Mouse (Mus musculus) kidney, postnatal 0 days (tissue): ENCODE results near the gene Lhfp. TPM values are rescaled to one million over a fixed set of nuclear protein-coding genes. Genes with fewer than 3 reads are reported as not detected.

Source experiments
- ATAC-seq: fragments of 200-750 bp; cut with Nextera tagmentation; replicated peaks from 2 replicates; pipeline ENCODE4 v1.8.0; 2017; ENCODE audit warnings: low read depth, moderate number of reproducible peaks, moderate TSS enrichment, moderate library complexity; ENCODE audit not compliant: low FRiP score
- DNase-seq: peaks from one replicate; pipeline ENCODE4 v3.0.0-alpha.2; 2016; ENCODE audit warnings: low spot score
- H3K27ac ChIP-seq: fragments of 300-500 bp; sonication (generic); 2 replicates; pipeline ENCODE4 v1.5.1; 2014; ENCODE audit warnings: mild to moderate bottlenecking
- H3K27me3 ChIP-seq: fragments of 300-500 bp; sonication (generic); 2 replicates; pipeline ENCODE4 v1.6.1; 2014; ENCODE audit warnings: low read length, mixed read lengths; ENCODE audit not compliant: insufficient read depth
- H3K36me3 ChIP-seq: fragments of 300-500 bp; sonication (generic); 2 replicates; pipeline ENCODE4 v1.6.1; 2014; ENCODE audit warnings: low read length, mixed read lengths; ENCODE audit not compliant: insufficient read depth
- H3K4me1 ChIP-seq: fragments of 300-500 bp; sonication (generic); replicated peaks from 2 replicates; pipeline ENCODE4 v1.6.1; 2014; ENCODE audit warnings: antibody characterized with exemption, low read length, mixed read lengths; ENCODE audit not compliant: insufficient read depth
- H3K4me2 ChIP-seq: fragments of 300-500 bp; sonication (generic); 2 replicates; pipeline ENCODE4 v1.6.1; 2014; ENCODE audit warnings: mild to moderate bottlenecking, low read length, moderate library complexity, mixed read lengths
- H3K4me3 ChIP-seq: fragments of 300-500 bp; sonication (generic); replicated peaks from 2 replicates; pipeline ENCODE4 v1.5.1; 2014; ENCODE audit warnings: low read depth, low read length
- H3K9ac ChIP-seq: fragments of 300-500 bp; sonication (generic); 2 replicates; pipeline ENCODE4 v1.6.1; 2014; ENCODE audit warnings: low read depth, low read length
- H3K9me3 ChIP-seq: fragments of 300-500 bp; sonication (generic); replicated peaks from 2 replicates; pipeline ENCODE4 v1.6.1; 2016; ENCODE audit warnings: low read length, inconsistent platforms, mixed read lengths
- CTCF ChIP-seq: IDR thresholded peaks from 2 replicates; pipeline ENCODE4 v1.5.1; 2016; ENCODE audit warnings: antibody characterized with exemption, low read depth, mild to moderate bottlenecking, moderate library complexity
- WGBS: fragments of 180-500 bp; shearing (Covaris S2); extraction: QIAGEN DNeasy Blood & Tissue Kit; methylation state at CpG from one replicate; pipeline ENCODE4 v1.1.7; 2014; 5-methylcytosine and 5-hydroxymethylcytosine counted together
- polyA plus RNA-seq: library from polyadenylated mRNA; unstranded; fragments of >200 nt; fragmentation: Nextera tagmentation; extraction: Ambion mirVana; gene quantifications from 2 replicates; pipeline ENCODE4 v1.2.1, GENCODE M21; 2015

Gene Lhfp
- polyA plus RNA-seq, 1 experiment from 2014 or later: 161 TPM

GRCm38 (mm10) chr3:53145946-53146345 lies 104.6 kb downstream of the Lhfp start:
- DNase-seq: no peak
- no peak overlapping the region for H3K9ac ChIP-seq
- no peaks in the 10 kb centered on the region for H3K27me3 ChIP-seq
- H3K4me3 ChIP-seq: no peak overlapping the region
- no peak overlapping the region for H3K27ac ChIP-seq
- H3K4me2 ChIP-seq: no peak overlapping the region
- 77% methylated on average over 5 of the region's 5 CpGs for WGBS
- no peaks in the 10 kb centered on the region for H3K9me3 ChIP-seq
- H3K4me1 ChIP-seq: 0 out of 2 replicates have a peak, but pooled peaks cover 2% of the 10 kb centered on the region
- no peak for ATAC-seq
- no peak for TF ChIP-seq CTCF
- H3K36me3 ChIP-seq: no peaks in the 10 kb centered on the region

GRCm38 (mm10) chr3:53147001-53147400 lies 105.7 kb downstream of the Lhfp start:
- Histone ChIP-seq H3K9me3 (no peaks in the 10 kb centered on the region), H3K27ac (no peak overlapping the region), H3K4me2 (no peak overlapping the region), H3K27me3 (no peaks in the 10 kb centered on the region), H3K4me3 (no peak overlapping the region), H3K9ac (no peak overlapping the region), H3K36me3 (no peaks in the 10 kb centered on the region), H3K4me1 (0 out of 2 replicates have a peak, but pooled peaks cover 2% of the 10 kb centered on the region)
- WGBS: 91% methylated on average over 5 of the region's 5 CpGs
- ATAC-seq (no peak), DNase-seq (no peak)
- TF ChIP-seq CTCF: no peak

GRCm38 (mm10) chr3:53148751-53149150 lies 107.4 kb downstream of the Lhfp start:
- no peak for ATAC-seq
- no peak overlapping the region for H3K9ac ChIP-seq
- H3K4me1 ChIP-seq: no peaks in the 10 kb centered on the region
- TF ChIP-seq CTCF: no peak
- H3K4me2 ChIP-seq: no peak overlapping the region
- no peaks in the 10 kb centered on the region for H3K36me3 ChIP-seq
- H3K27me3 ChIP-seq: no peaks in the 10 kb centered on the region
- no peak for DNase-seq
- H3K9me3 ChIP-seq: no peaks in the 10 kb centered on the region
- H3K27ac ChIP-seq: no peak overlapping the region
- no peak overlapping the region for H3K4me3 ChIP-seq
- WGBS: 93% methylated on average over 3 of the region's 3 CpGs

GRCm38 (mm10) chr3:53149625-53150320 lies 108.4 kb downstream of the Lhfp start:
- no peak for ATAC-seq
- Histone ChIP-seq H3K9ac (no peak overlapping the region), H3K4me1 (no peaks in the 10 kb centered on the region)

GRCm38 (mm10) chr3:53151081-53151480 lies 109.8 kb downstream of the Lhfp start:
- no peak overlapping the region for H3K27ac ChIP-seq
- WGBS: 50% methylated on average over 1 of the region's 1 CpGs
- no peak overlapping the region for H3K4me2 ChIP-seq
- no peak for ATAC-seq
- no peak overlapping the region for H3K4me3 ChIP-seq
- H3K36me3 ChIP-seq: no peaks in the 10 kb centered on the region
- TF ChIP-seq CTCF: no peak
- H3K9me3 ChIP-seq: no peaks in the 10 kb centered on the region
- no peak for DNase-seq
- no peaks in the 10 kb centered on the region for H3K4me1 ChIP-seq
- no peaks in the 10 kb centered on the region for H3K27me3 ChIP-seq
- no peak overlapping the region for H3K9ac ChIP-seq

More at GRCm38 (mm10) chr3:53149625-53150320, 108.4 kb downstream of the Lhfp start:
- 95% methylated on average over 7 of the region's 7 CpGs for WGBS
- Histone ChIP-seq H3K4me2 (no peak overlapping the region), H3K27me3 (no peaks in the 10 kb centered on the region), H3K9me3 (no peaks in the 10 kb centered on the region), H3K4me3 (no peak overlapping the region), H3K27ac (no peak overlapping the region), H3K36me3 (no peaks in the 10 kb centered on the region)
- no peak for TF ChIP-seq CTCF
- no peak for DNase-seq

GRCm38 (mm10) chr3:53151607-53152006 lies 110.3 kb downstream of the Lhfp start:
- Histone ChIP-seq H3K36me3 (no peaks in the 10 kb centered on the region), H3K27ac (no peak overlapping the region), H3K4me2 (no peak overlapping the region), H3K9me3 (no peaks in the 10 kb centered on the region), H3K27me3 (no peaks in the 10 kb centered on the region), H3K4me1 (no peaks in the 10 kb centered on the region), H3K9ac (no peak overlapping the region), H3K4me3 (no peak overlapping the region)
- WGBS: 76% methylated on average over 1 of the region's 1 CpGs
- ATAC-seq: no peak
- TF ChIP-seq CTCF: no peak
- DNase-seq: no peak

GRCm38 (mm10) chr3:53161963-53162362 lies 120.6 kb downstream of the Lhfp start:
- ATAC-seq (no peak), DNase-seq (no peak)
- no peaks in the 10 kb centered on the region for H3K27me3 ChIP-seq
- no peaks in the 10 kb centered on the region for H3K4me1 ChIP-seq
- no peaks in the 10 kb centered on the region for H3K36me3 ChIP-seq
- WGBS: 81% methylated on average over 3 of the region's 3 CpGs
- no peak overlapping the region for H3K4me3 ChIP-seq
- no peak overlapping the region for H3K27ac ChIP-seq
- H3K9ac ChIP-seq: no peak overlapping the region
- TF ChIP-seq CTCF: no peak
- no peak overlapping the region for H3K4me2 ChIP-seq
- no peaks in the 10 kb centered on the region for H3K9me3 ChIP-seq
